Mouse (Mus musculus): ENCODE measurements around the gene Rbm7. TPM values are rescaled to one million over a fixed set of nuclear protein-coding genes. Genes with fewer than 3 reads are reported as not detected.

Rbm7 gene
- total RNA-seq, 2 experiments from 2014 or later = 72.9 to 85.9 TPM

Small RNA genes within 50 kb of the gene (microRNA-seq; reads per million reads assigned to microRNA genes)
- gene Gm23653 = not detected

Other genes starting within 250 kb of the Rbm7 start
- 1 to 10 TPM; 6.3 to 9.2 TPM for gene Nxpe2, start 141.8 kb downstream of the Rbm7 start, total RNA-seq (2021)
- gene Rexo2, start 14.7 kb downstream of the Rbm7 start, total RNA-seq (2021) = 10 to 100 TPM; 63.8 to 65.4 TPM
- gene Gm5617, start 143 bp upstream of the Rbm7 start, total RNA-seq (2021) = 10 to 100 TPM; 25.7 to 26.9 TPM
- 1 to 10 TPM; 5.5 to 7.0 TPM for gene Nnmt, start 109.9 kb upstream of the Rbm7 start, total RNA-seq (2021)